Mouse (Mus musculus) heart, adult 11 months (tissue): Measurements from ENCODE around the gene Rab19.
"Not testable (repeated sequence)": the region's sequence is repeated elsewhere in the genome, so short reads cannot be mapped to it uniquely, and the experiment has no call there.

ENCODE experiments used
- DNase-seq: peaks from one replicate; pipeline ENCODE4 v3.0.0; 2022

Gene Rab19

GRCm38 (mm10) chr6:39433701-39434100 lies 52.7 kb downstream of the Rab19 start:
- DNase-seq: no peak

- no peak for DNase-seq
Observed at GRCm38 (mm10) chr6:39434111-39434885, 53.3 kb downstream of the Rab19 start.

- no peak for DNase-seq
Observed at GRCm38 (mm10) chr6:39434886-39435492, 54.0 kb downstream of the Rab19 start.

GRCm38 (mm10) chr6:39435875-39436274 lies 54.9 kb downstream of the Rab19 start:
- DNase-seq: no peak

- not testable (repeated sequence) for DNase-seq
Observed at GRCm38 (mm10) chr6:39437519-39437918, 56.5 kb downstream of the Rab19 start.
